Mouse (Mus musculus) cerebellum, adult 2 months (tissue): ENCODE data around the gene Sdk1.

Source experiments
- CTCF ChIP-seq: fragments of 200-500 bp; IDR thresholded peaks from 2 replicates; pipeline ENCODE4 v1.5.1; 2011; ENCODE audit warnings: low read depth, mild to moderate bottlenecking, control low read depth, low read length, moderate library complexity, borderline replicate concordance; ENCODE audit not compliant: insufficient read depth
- POLR2A ChIP-seq: fragments of 200-500 bp; IDR thresholded peaks from 2 replicates; pipeline ENCODE4 v1.6.1; 2011; ENCODE audit warnings: low read length, control low read depth, borderline replicate concordance; ENCODE audit not compliant: insufficient read depth

- TF ChIP-seq POLR2A (no peak), CTCF (no peak)
These were observed 781.7 kb downstream of the Sdk1 start for GRCm38 (mm10) chr5:142022877-142023580.
